Mouse (Mus musculus) stomach, embryonic 14.5 days (tissue): ENCODE data around the gene Nek11. TPM values are rescaled to one million over a fixed set of nuclear protein-coding genes. Genes with fewer than 3 reads are reported as not detected.

Experiments used
- ATAC-seq: fragments of 200-750 bp; cut with Nextera tagmentation; 2 replicates; pipeline ENCODE4 v1.8.0; 2017; ENCODE audit warnings: low read depth, moderate TSS enrichment; ENCODE audit not compliant: insufficient number of reproducible peaks, insufficient read depth, low FRiP score
- H3K27ac ChIP-seq: fragments of 300-500 bp; sonication (generic); 2 replicates; pipeline ENCODE4 v1.5.1; 2014; ENCODE audit warnings: mild to moderate bottlenecking, low read length, moderate library complexity, mixed read lengths
- H3K27me3 ChIP-seq: fragments of 300-500 bp; sonication (generic); 2 replicates; pipeline ENCODE4 v1.6.1; 2014; ENCODE audit warnings: low read length, control low read depth, mixed read lengths; ENCODE audit not compliant: control insufficient read depth, insufficient read depth
- H3K36me3 ChIP-seq: fragments of 300-500 bp; sonication (generic); 2 replicates; pipeline ENCODE4 v1.6.1; 2014; ENCODE audit warnings: mild to moderate bottlenecking, control low read depth, low read length, moderate library complexity, mixed read lengths; ENCODE audit not compliant: control insufficient read depth, insufficient read depth
- H3K4me1 ChIP-seq: fragments of 300-500 bp; sonication (generic); 2 replicates; pipeline ENCODE4 v1.6.1; 2014; ENCODE audit warnings: low read length, control low read depth, mixed read lengths; ENCODE audit not compliant: control insufficient read depth, insufficient read depth
- H3K4me2 ChIP-seq: fragments of 300-500 bp; sonication (generic); replicated peaks from 2 replicates; pipeline ENCODE4 v1.6.1; 2014; ENCODE audit warnings: low read depth, low read length, control low read depth
- H3K4me3 ChIP-seq: fragments of 300-500 bp; sonication (generic); 2 replicates; pipeline ENCODE4 v1.5.1; 2014; ENCODE audit warnings: low read depth, low read length, control low read depth
- H3K9ac ChIP-seq: fragments of 300-500 bp; sonication (generic); replicated peaks from 2 replicates; pipeline ENCODE4 v1.6.1; 2014; ENCODE audit warnings: low read depth, mild to moderate bottlenecking, control low read depth, low read length, moderate library complexity, mixed read lengths
- H3K9me3 ChIP-seq: fragments of 300-500 bp; sonication (generic); 2 replicates; pipeline ENCODE4 v1.6.1; 2016; ENCODE audit warnings: low read depth, low read length, control low read depth; ENCODE audit not compliant: control insufficient read depth
- WGBS: fragments of 180-500 bp; shearing (Covaris S2); extraction: QIAGEN DNeasy Blood & Tissue Kit; methylation state at CpG from one replicate; pipeline ENCODE4 v1.1.7; 2014; 5-methylcytosine and 5-hydroxymethylcytosine counted together
- polyA plus RNA-seq: library from polyadenylated mRNA; unstranded; fragments of >200 nt; fragmentation: Nextera tagmentation; extraction: Ambion mirVana; gene quantifications from 2 replicates; pipeline ENCODE4 v1.2.1, GENCODE M21; 2014

Gene Nek11
- polyA plus RNA-seq, 1 experiment from 2014 or later, result 0.25 TPM

DNA sequence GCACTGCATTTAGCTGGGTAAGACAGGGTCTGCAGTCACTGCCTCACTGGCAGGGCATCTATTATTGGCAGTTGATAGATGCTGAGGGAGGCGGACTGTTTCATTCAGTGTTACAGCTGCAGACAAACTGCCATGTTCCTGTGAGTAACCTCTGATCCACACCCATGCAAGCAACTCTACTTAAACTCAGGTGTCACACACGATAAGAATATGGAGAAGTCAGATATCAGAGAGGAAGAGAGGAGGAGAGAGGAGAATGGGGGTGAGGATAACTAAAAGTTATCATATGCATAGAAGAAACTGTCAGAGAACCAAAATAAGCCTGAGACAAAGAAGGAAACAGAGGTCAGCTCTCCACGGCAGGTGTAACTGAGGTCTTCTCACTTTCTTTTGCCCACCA, 212.9 kb downstream of the Nek11 start:
- H3K4me2 ChIP-seq, result no peak overlapping the region
- no peak overlapping the region for H3K4me3 ChIP-seq
- H3K4me1 ChIP-seq, result no peaks in the 10 kb centered on the region
- H3K27ac ChIP-seq, result no peak overlapping the region
- H3K9me3 ChIP-seq, result no peaks in the 10 kb centered on the region
- H3K36me3 ChIP-seq, result no peaks in the 10 kb centered on the region
- 87% methylated on average over 3 of the region's 3 CpGs for WGBS
- H3K27me3 ChIP-seq, result no peaks in the 10 kb centered on the region
- no peak for ATAC-seq
- no peak overlapping the region for H3K9ac ChIP-seq

DNA sequence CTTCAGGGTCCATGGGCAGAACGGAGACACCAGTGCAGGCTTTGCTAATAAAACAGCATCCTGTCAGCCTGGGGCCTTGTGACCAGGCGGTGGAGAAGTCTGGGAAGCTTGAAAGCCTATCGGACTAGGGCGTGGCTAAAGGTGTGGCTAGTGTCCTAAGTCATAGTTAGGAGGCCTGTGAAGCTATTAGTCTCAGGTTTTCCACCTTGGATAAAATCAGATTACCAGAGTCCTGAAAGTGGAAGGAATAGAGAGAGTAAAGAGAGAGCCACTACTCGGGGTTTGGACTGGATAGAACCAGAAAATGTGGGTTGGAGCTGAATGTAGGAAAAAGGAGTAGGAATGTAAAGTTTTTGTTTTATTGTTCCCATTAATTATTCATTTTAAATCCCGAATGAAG, 250.3 kb downstream of the Nek11 start, which contains the start of gene 1700080E11Rik:
Gene 1700080E11Rik, minus strand, starts transcription at position 101 of the 400 bp plus-strand sequence.
- Histone ChIP-seq H3K4me1 (no peaks in the 10 kb centered on the region), H3K4me2 (no peak within 1 kb of the TSS), H3K9me3 (no peaks in the 10 kb centered on the region), H3K9ac (no peak within 1 kb of the TSS), H3K27me3 (no peaks in the 10 kb centered on the region), H3K27ac (no peak within 1 kb of the TSS), H3K4me3 (no peak within 1 kb of the TSS), H3K36me3 (no peaks in the 10 kb centered on the region)
- 78% methylated on average over 6 of the region's 6 CpGs for whole genome bisulfite sequencing
- ATAC-seq, result no peak

DNA sequence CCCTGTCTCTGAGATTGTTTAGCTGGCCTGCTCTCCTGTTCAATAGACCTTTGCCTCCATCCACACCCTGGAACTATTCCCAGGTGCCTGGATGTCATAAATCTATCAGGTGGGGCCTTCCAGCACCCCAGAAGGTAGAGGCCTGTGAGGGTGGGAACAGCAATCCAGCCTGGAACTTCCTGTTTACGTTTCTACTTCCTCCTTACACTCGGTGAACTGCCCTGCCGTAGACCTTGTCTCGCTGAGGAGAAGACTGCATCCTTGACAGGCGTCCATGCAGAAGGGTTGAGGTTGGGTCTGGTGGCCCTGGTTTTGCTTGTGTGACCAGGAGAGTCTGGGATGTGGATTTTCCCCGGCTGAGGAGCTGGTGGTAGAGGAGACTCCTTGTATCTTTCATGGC, 256.1 kb downstream of the Nek11 start:
- Histone ChIP-seq H3K27ac (no peak overlapping the region), H3K9me3 (no peaks in the 10 kb centered on the region), H3K9ac (no peak overlapping the region), H3K4me3 (no peak overlapping the region), H3K27me3 (no peaks in the 10 kb centered on the region), H3K4me2 (no peak overlapping the region), H3K36me3 (no peaks in the 10 kb centered on the region), H3K4me1 (no peaks in the 10 kb centered on the region)
- no peak for ATAC-seq
- WGBS, result 64% methylated on average over 6 of the region's 6 CpGs

GRCm38 (mm10) chr9:105136404-105136803, 258.9 kb downstream of the Nek11 start:
- WGBS, result 30% methylated on average over 1 of the region's 1 CpGs
- Histone ChIP-seq H3K27me3 (no peaks in the 10 kb centered on the region), H3K4me2 (no peak overlapping the region), H3K27ac (no peak overlapping the region), H3K9ac (no peak overlapping the region), H3K4me3 (no peak overlapping the region), H3K9me3 (no peaks in the 10 kb centered on the region), H3K4me1 (0 out of 2 replicates have a peak, but pooled peaks cover 2% of the 10 kb centered on the region), H3K36me3 (no peaks in the 10 kb centered on the region)
- no peak for ATAC-seq

DNA sequence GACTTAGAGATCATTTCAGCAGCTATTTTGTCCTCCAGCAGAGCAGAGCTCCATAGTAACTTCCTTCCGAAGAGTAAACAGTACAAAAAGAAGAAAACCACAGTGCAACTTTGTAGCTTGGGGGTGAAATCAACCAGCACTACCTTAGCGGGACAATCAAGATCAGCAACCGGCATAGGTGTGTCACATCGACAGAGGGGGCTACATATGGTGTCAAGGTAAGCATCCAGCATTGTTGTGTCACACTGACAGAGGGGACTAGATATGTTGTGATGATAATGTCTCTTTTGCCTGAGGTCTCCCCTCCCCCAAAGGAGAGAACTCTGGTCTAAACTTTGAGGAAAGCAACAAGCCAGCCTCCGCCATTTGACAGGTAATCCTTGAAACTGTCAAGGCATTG, 260.8 kb downstream of the Nek11 start:
- Histone ChIP-seq H3K27me3 (no peaks in the 10 kb centered on the region), H3K9me3 (no peaks in the 10 kb centered on the region), H3K4me3 (no peak overlapping the region), H3K4me1 (peaks cover 11% of the 10 kb centered on the region; the same call in 1 of the 2 replicates), H3K9ac (no peak overlapping the region), H3K4me2 (no peak overlapping the region), H3K27ac (no peak overlapping the region), H3K36me3 (no peaks in the 10 kb centered on the region)
- ATAC-seq, result no peak
- 84% methylated on average over 5 of the region's 5 CpGs for WGBS

DNA sequence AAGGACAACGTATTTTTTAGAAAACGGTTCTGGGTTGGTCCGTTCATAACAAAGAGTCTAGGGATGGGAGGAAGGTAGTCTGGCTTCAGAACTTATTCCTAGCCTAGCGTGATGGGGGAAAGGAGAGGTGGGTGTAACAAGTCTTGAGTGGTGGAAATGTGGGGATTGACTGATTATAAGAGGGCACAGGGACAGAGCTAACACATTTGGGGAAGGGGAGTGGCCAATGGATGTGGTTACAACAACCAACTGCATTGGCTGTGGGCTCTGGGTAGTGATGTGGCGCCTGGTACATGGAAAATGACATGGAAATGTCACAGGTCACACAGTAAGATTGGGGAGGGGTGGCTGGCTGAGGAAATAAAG, 263.3 kb downstream of the Nek11 start:
- Histone ChIP-seq H3K27me3 (no peaks in the 10 kb centered on the region), H3K4me3 (peak overlapping the region; percentile 69), H3K9me3 (no peaks in the 10 kb centered on the region), H3K27ac (no peak overlapping the region; the same call in 1 of the 2 replicates), H3K4me2 (peak overlapping the region; percentile 86), H3K9ac (no peak overlapping the region), H3K4me1 (peaks cover 11% of the 10 kb centered on the region; the same call in 1 of the 2 replicates), H3K36me3 (no peaks in the 10 kb centered on the region)
- 20% methylated on average over 5 of the region's 5 CpGs for WGBS
- ATAC-seq, result peak; percentile 2; the same call in 1 of the 2 replicates

DNA sequence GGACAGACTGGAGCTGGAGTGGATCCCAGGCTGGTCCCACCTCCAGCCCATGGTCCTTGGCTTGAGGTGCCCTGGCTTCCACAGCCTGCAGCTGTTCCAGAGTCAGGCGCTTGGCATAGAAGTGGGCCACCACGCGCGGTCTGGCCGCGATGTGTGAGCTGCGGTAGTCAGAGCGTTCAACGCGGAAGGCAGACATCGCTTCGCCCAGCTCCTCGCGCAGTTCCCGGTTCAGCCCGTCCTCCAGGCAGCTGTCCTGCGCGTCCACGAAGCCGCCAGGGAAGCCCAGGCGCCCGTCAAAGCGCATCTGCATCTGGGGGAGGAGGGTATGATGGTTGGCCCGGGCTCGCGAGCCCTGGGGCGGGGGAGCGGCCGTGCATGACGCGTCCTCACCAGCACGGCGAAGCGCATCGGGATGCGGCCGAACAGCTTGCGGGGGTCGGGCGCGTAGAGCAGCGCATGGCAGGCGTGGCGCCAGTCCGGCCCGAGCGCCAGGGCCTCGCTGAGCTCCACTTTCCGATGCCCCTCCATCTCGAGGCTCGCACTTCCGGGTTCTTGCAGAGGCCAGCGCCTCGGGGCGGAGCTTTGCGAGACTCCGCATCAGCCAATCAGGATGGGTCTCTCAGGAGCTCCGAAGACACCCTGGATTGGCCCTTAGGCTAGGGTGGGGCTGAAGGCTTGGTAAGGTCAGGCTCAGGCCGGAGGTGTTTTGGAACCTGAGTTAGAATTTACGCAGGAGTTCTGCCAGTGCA, 263.9 kb downstream of the Nek11 start, which contains the start of gene Nudt16:
Gene Nudt16, minus strand, starts transcription at position 572 of the 749 bp plus-strand sequence.
- Histone ChIP-seq H3K9me3 (no peaks in the 10 kb centered on the region), H3K27me3 (no peaks in the 10 kb centered on the region), H3K4me3 (peak within 1 kb of the TSS; percentile 69), H3K36me3 (no peaks in the 10 kb centered on the region), H3K4me2 (peak within 1 kb of the TSS; percentile 86), H3K27ac (peak within 1 kb of the TSS; percentile 82; the same call in 1 of the 2 replicates), H3K4me1 (peaks cover 11% of the 10 kb centered on the region; the same call in 1 of the 2 replicates), H3K9ac (peak within 1 kb of the TSS; percentile 72)
- ATAC-seq, result peak; percentile 97
- WGBS, result under 1% methylated on average over 60 of the region's 60 CpGs

GRCm38 (mm10) chr9:105130331-105130730, 265.0 kb downstream of the Nek11 start:
- Histone ChIP-seq H3K4me3 (no peak overlapping the region), H3K9ac (no peak overlapping the region), H3K27ac (no peak overlapping the region), H3K27me3 (no peaks in the 10 kb centered on the region), H3K36me3 (no peaks in the 10 kb centered on the region), H3K9me3 (no peaks in the 10 kb centered on the region), H3K4me1 (peaks cover 11% of the 10 kb centered on the region; the same call in 1 of the 2 replicates), H3K4me2 (no peak overlapping the region)
- WGBS, result 95% methylated on average over 8 of the region's 8 CpGs
- ATAC-seq, result no peak
